Mouse (Mus musculus) ovary, postnatal 36 days (tissue): Measurements from ENCODE around the gene Spryd4.
"Not testable (repeated sequence)": the region's sequence is repeated elsewhere in the genome, so short reads cannot be mapped to it uniquely, and the experiment has no call there.

Experiments
- DNase-seq: peaks from one replicate; pipeline ENCODE4 v3.0.0; 2022; ENCODE audit warnings: low spot score, mixed read lengths

Gene Spryd4

GRCm38 (mm10) chr10:128211390-128212108 lies at the start of gene Spryd4:
Spryd4 (minus strand) TSS chr10:128211807.
- peak; percentile 86 for DNase-seq

- DNase-seq, result not testable (repeated sequence)
Measured at GRCm38 (mm10) chr10:128260376-128260775, 48.8 kb upstream of the Spryd4 start.

- DNase-seq, result no peak
Measured at GRCm38 (mm10) chr10:128259946-128260345, 48.3 kb upstream of the Spryd4 start.

GRCm38 (mm10) chr10:128258953-128259352 lies 47.3 kb upstream of the Spryd4 start:
- no peak for DNase-seq

- DNase-seq, result no peak
Measured at GRCm38 (mm10) chr10:128256328-128256727, 44.7 kb upstream of the Spryd4 start.

- no peak for DNase-seq
Measured at GRCm38 (mm10) chr10:128255925-128256324, 44.3 kb upstream of the Spryd4 start.

GRCm38 (mm10) chr10:128253677-128254255 lies 42.2 kb upstream of the Spryd4 start, which contains the start of gene Apon:
Apon (plus strand) TSS chr10:128254096.
- DNase-seq, result no peak

- no peak for DNase-seq
Measured at GRCm38 (mm10) chr10:128250565-128250964, 39.0 kb upstream of the Spryd4 start.

- DNase-seq, result no peak
Measured at GRCm38 (mm10) chr10:128247020-128247732, 35.6 kb upstream of the Spryd4 start.

GRCm38 (mm10) chr10:128244121-128244520 lies 32.5 kb upstream of the Spryd4 start:
- no peak for DNase-seq

- DNase-seq, result no peak
Measured at GRCm38 (mm10) chr10:128243252-128243651, 31.6 kb upstream of the Spryd4 start.

- DNase-seq, result no peak
Measured at GRCm38 (mm10) chr10:128240131-128240530, 28.5 kb upstream of the Spryd4 start.

GRCm38 (mm10) chr10:128239140-128239539 lies 27.5 kb upstream of the Spryd4 start:
- no peak for DNase-seq

GRCm38 (mm10) chr10:128237807-128238480 lies 26.3 kb upstream of the Spryd4 start:
- DNase-seq, result no peak

GRCm38 (mm10) chr10:128236321-128236720 lies 24.7 kb upstream of the Spryd4 start:
- no peak for DNase-seq

- peak; percentile 15 for DNase-seq
Measured at GRCm38 (mm10) chr10:128232420-128232985, 20.9 kb upstream of the Spryd4 start.

- DNase-seq, result peak; percentile 88
Measured at GRCm38 (mm10) chr10:128231697-128232419, 20.3 kb upstream of the Spryd4 start, which contains the start of gene Timeless. Timeless (plus strand) TSS chr10:128232065.

GRCm38 (mm10) chr10:128231146-128231545 lies 19.5 kb upstream of the Spryd4 start:
- DNase-seq, result no peak

- DNase-seq, result no peak
Measured at GRCm38 (mm10) chr10:128230582-128230981, 19.0 kb upstream of the Spryd4 start.

- DNase-seq, result no peak
Measured at GRCm38 (mm10) chr10:128228009-128228408, 16.4 kb upstream of the Spryd4 start.

GRCm38 (mm10) chr10:128227592-128227991 lies 16.0 kb upstream of the Spryd4 start:
- DNase-seq, result no peak
